Mouse (Mus musculus) bone marrow, adult 2 months (tissue): ENCODE measurements around the gene Prr3. TPM values are rescaled to one million over a fixed set of nuclear protein-coding genes. Genes with fewer than 3 reads are reported as not detected.

ENCODE experiments used
- H3K27ac ChIP-seq: fragments of 200-500 bp; 2 replicates; pipeline ENCODE4 v1.5.1; 2012; ENCODE audit warnings: low read depth, mild to moderate bottlenecking, control low read depth, inconsistent platforms, low read length; ENCODE audit not compliant: control insufficient read depth, poor library complexity, insufficient read depth
- H3K4me1 ChIP-seq: fragments of 200-500 bp; 2 replicates; pipeline ENCODE4 v1.6.1; 2011; ENCODE audit warnings: low read length; ENCODE audit not compliant: control insufficient read depth, insufficient read depth
- H3K4me3 ChIP-seq: fragments of 200-500 bp; replicated peaks from 2 replicates; pipeline ENCODE3; 2011; ENCODE audit warnings: mild to moderate bottlenecking, low read depth, low read length, control low read depth; ENCODE audit not compliant: control insufficient read depth
- CTCF ChIP-seq: fragments of 200-500 bp; IDR thresholded peaks from 2 replicates; pipeline ENCODE4 v1.5.1; 2011; ENCODE audit warnings: low read length, control low read depth; ENCODE audit not compliant: control insufficient read depth, insufficient read depth
- POLR2A ChIP-seq: fragments of 200-500 bp; IDR thresholded peaks from 2 replicates; pipeline ENCODE4 v1.6.1; 2011; ENCODE audit warnings: low read depth, mild to moderate bottlenecking, control low read depth, low read length, borderline replicate concordance; ENCODE audit not compliant: control insufficient read depth
- WGBS: fragments of 180-500 bp; shearing (Covaris S2); methylation state at CpG from one replicate; pipeline ENCODE4 v1.1.7; 2018; 5-methylcytosine and 5-hydroxymethylcytosine counted together
- polyA plus RNA-seq: library from polyadenylated mRNA; stranded (reverse); fragments of >200 nt; gene quantifications from 2 replicates; pipeline ENCODE4 v1.2.4, GENCODE M21; 2011; ENCODE audit warnings: low replicate concordance; ENCODE audit not compliant: missing spikeins, insufficient read depth, insufficient read length

The Prr3 gene
- polyA plus RNA-seq = 23.0 and 34.5 TPM in 2 replicates

DNA sequence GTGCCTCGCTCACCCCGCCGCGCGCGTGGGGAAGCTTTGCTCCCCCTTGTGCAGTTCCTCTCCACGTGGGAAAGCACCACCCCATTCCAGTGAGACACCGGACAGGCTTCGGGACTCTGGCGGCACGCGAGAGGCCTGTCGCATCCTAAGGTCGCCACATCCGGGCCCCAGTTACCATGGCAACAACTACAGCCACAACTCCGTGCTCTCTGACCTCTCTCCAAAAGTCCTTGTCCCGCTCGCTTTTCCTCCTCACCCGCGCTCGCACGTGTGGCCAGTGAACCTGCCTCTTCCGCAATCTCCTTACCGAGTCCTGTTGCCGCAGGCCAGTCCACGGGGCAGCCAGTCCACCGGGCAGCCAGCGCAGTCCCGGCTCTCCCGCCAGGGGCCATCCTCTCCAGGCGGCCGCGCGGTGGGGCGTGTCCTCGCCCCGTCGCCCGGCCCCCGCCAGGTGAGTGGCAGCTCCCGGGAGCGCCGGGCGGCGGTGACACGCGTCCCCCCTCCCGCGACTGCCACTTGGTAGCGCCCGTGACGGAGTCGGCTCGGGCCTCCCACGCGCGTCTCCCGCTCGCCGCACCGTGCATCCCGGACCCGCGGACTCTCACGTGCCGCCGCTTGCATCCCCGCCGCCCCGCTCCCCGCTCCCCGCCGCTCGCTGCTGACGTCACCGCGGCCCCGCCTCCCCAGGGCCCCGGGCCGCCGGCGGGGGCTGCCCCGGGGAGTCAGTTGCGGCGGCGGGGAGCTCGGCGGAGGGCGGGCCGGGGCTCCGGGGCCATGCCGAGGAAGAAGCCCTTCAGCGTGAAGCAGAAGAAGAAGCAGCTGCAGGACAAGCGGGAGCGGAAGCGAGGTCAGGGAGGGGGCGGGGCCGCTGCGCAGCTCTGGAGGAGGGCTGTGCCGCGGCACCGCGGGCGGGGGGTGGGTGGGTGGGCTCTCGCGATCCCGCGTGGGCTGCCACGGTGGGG lies at the start of gene Prr3, which contains the start of gene Gnl1:
Gene Prr3 (minus strand): TSS at position 836 of the 962 bp plus-strand sequence.
Gene Gnl1 (plus strand): TSS at position 451 of the 962 bp plus-strand sequence.
- Histone ChIP-seq H3K27ac (peak within 1 kb of the TSS; percentile 96), H3K4me3 (peak within 1 kb of the TSS; percentile 76), H3K4me1 (no peaks in the 10 kb centered on the region; the same call in none of the 2 replicates)
- under 1% methylated on average over 108 of the region's 109 CpGs for WGBS
- TF ChIP-seq CTCF (no peak), POLR2A (no peak)

DNA sequence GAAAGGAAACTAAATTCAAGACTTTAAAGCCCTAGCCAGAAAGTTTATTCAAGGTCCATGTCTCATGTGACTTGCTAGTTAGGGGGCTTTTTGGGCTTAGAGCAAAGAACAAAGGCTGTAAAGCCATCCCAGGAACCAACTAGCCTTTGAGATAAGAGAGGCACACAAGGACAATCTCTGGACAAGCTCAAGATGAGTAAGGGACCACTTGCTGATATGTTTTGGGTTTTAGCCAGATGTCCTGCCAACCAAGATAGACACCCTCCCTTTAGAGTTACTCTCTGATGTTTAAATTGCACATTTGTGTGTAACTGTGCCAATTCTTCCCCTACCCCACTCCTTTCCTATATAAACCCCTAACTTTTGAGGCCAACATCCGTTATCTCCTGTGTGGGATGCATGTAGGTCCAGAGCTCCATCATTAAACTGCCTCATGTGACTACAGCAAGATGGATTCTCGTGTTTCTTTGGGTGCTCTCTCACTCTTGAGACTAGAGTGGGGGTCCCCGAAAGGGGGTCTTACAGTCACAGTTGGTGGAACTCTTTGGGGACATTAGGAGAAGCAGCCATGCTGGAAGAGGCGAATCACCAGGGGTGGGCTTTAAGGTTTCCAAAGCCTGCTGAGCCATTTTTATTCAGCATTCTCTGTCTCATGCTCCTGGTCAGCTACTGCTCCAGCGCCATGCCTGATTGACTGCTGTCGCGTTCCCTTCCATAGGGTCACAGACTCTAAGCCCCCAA lies 49.0 kb upstream of the Prr3 start:
- Histone ChIP-seq H3K4me1 (peaks cover 4% of the 10 kb centered on the region), H3K27ac (no peak overlapping the region), H3K4me3 (no peak overlapping the region)
- 85% methylated on average over 7 of the region's 7 CpGs for WGBS
- TF ChIP-seq POLR2A (no peak), CTCF (no peak)

DNA sequence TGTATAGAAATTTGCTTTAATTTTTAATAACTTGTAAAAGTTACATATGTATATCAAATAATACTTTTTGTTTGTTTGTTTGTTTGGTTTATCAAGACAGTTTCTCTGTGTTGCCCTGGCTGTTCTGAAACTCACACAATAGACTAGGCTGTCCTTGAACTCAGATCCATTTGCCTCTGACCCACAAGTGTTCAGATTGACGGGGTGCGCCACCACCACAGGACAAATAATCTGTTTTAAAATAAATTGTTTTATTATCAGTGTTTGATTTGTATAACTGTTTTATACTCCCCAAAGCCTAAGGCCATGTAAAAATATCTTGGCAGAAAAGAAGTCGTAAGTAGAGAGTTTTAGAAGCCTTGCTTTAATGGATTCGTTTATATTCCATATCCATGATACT lies 47.6 kb upstream of the Prr3 start:
- TF ChIP-seq CTCF = no peak
- TF ChIP-seq POLR2A = no peak
- H3K4me1 ChIP-seq = peaks cover 9% of the 10 kb centered on the region
- 93% methylated on average over 4 of the region's 4 CpGs for WGBS
- H3K27ac ChIP-seq = no peak overlapping the region
- no peak overlapping the region for H3K4me3 ChIP-seq

DNA sequence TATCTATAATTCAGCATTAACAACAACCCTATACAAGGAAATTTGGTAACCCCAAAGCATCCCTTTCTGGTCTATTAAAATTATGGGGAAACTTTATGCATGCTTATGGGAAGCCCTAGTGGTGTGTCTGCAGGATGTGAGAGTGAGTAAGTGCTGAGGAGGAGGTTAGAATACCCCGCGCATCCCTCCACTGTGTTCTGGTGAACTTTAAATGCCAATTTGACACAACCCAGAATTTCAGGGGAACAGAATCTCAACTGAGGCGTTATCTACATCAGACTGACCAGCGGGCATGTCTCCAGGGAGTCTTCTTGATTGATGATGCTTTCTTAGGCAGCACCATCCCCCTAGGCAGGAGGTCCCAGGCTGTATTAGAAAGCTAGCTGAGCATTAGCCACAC lies 45.9 kb upstream of the Prr3 start:
- Histone ChIP-seq H3K4me1 (peaks cover 15% of the 10 kb centered on the region), H3K4me3 (no peak overlapping the region), H3K27ac (no peak overlapping the region)
- no peak for TF ChIP-seq CTCF
- TF ChIP-seq POLR2A = no peak
- WGBS = 78% methylated on average over 4 of the region's 4 CpGs

GRCm38 (mm10) chr17:36025197-36025596 lies 45.2 kb upstream of the Prr3 start:
- H3K4me3 ChIP-seq = no peak overlapping the region
- WGBS = 61% methylated on average over 5 of the region's 5 CpGs
- no peak for TF ChIP-seq POLR2A
- no peak for TF ChIP-seq CTCF
- H3K27ac ChIP-seq = no peak overlapping the region
- peaks cover 13% of the 10 kb centered on the region for H3K4me1 ChIP-seq

DNA sequence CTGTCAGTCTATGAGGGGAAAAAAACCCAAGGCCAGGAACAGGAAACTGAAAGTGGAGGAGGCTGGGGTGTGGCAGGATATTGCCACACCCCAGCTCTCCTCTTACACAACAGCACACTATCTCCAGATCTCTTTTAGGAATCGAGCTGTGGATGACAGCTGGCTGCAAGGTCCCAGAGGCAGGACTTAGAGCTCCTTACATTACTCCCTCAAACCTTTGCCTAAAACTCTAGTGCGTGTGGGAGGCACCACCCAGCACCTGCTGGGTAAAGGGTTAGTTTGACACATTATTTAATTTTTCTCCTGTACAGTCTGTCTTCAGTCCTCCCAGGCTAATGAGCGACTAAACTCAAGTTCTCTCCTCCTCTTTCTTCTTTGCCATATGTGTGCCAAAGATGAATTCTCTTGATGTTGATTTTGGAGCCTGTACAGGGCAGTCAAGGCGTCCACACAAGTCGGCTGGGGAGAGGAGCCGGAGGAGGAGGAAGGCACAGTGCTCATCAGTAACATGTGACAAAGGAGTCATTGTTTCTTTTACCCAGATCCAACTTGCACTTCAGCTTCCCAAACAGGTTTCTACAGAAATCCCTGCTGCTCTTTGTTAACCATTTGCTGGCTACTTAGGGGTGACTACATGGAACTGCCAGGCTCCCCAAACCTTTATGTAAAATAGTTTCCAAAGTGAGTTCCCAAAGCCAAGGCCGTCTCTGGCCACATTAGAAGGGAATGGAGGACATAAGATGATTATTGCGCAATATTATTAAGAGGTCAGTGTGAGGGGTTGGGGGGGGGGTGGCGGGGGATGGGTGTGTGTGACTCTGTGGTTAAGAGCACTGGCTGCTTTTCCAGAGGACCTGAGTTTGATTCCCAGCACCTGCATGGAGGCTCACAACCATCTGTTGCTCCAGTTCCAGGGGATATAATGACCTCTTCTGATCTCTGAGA lies 43.9 kb upstream of the Prr3 start:
- H3K27ac ChIP-seq = peak overlapping the region; percentile 78
- no peak for TF ChIP-seq CTCF
- no peak for TF ChIP-seq POLR2A
- peak overlapping the region; percentile 43 for H3K4me3 ChIP-seq
- peaks cover 13% of the 10 kb centered on the region for H3K4me1 ChIP-seq
- 30% methylated on average over 9 of the region's 9 CpGs for WGBS

DNA sequence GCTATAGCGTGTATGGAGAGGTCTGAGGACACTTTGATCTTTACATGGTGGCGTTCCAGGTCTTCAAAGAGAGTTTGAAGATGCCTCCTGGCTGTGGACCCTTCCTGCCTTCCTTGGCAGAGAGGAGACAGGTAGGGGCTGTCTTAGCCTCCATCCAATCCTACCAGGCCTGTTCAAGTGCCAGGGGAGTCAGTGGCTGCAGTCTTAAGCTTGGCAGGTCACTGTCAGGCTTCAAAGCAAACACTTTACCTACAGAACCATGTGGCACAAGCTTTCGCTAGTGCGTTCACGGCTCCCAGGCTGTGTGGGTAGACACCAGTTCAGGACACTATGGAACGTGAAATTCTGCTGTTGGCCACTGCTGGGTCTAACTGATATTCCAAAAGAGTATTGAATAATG lies 42.9 kb upstream of the Prr3 start:
- 86% methylated on average over 6 of the region's 6 CpGs for WGBS
- no peak overlapping the region for H3K4me3 ChIP-seq
- TF ChIP-seq CTCF = no peak
- TF ChIP-seq POLR2A = no peak
- H3K4me1 ChIP-seq = peaks cover 13% of the 10 kb centered on the region
- peak overlapping the region; percentile 41 for H3K27ac ChIP-seq

DNA sequence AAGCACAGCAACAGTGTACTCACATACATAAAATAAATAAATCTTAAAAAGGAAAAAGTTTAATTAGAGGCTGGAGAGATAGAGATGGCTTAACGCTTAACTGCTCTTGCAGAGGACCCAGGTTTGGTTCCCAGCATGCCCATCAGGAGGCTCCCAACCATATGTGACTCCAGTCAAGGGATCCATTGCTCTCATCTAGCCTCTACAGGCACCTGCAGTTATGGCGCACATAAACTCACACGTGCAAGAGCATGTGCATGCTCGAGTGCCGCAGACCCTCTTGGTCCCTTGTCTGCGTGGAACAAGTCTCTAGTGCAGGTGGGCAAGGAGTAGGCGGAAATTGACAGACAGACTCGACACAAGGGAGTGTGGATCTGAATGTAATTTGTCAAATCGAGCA lies 42.1 kb upstream of the Prr3 start:
- peaks cover 13% of the 10 kb centered on the region for H3K4me1 ChIP-seq
- 71% methylated on average over 9 of the region's 9 CpGs for WGBS
- no peak overlapping the region for H3K4me3 ChIP-seq
- no peak for TF ChIP-seq POLR2A
- no peak for TF ChIP-seq CTCF
- H3K27ac ChIP-seq = peak overlapping the region; percentile 20
